In genomic region chr11:59410851-59411250, GRCm38 (mm10) we compare ENCODE assay signal across 30 mouse cellular contexts. TPM values are rescaled to one million over a fixed set of nuclear protein-coding genes. Genes with fewer than 3 reads are reported as not detected.
DNase-seq lines count a peak whose midpoint lies in the region; ATAC-seq lines count a peak whose summit lies in the region.
"Had no signal": no experiment of that assay in that cellular context is flagged by ENCODE, and none has a peak within 500 bp of the region (broad histone marks: within the 10 kb centered on the region; RNA-seq: fewer than 3 reads in every experiment).

No protein-coding gene starts in this region.

- no peak for ATAC-seq in embryonic facial prominence, embryonic 13.5 days (ENCODE audit: insufficient number of reproducible peaks, insufficient read depth, low FRiP score, low TSS enrichment, low read depth)
- no peak for ATAC-seq in stomach, embryonic 15.5 days (ENCODE audit: insufficient read depth, low FRiP score, low read depth)
- ATAC-seq: forebrain, embryonic 16.5 days; liver, postnatal 0 days had no signal

- WGBS in embryonic facial prominence, embryonic 13.5 days = 66% methylated on average over 2 of the region's 2 CpGs
- WGBS in stomach, embryonic 15.5 days = 53% methylated on average over 2 of the region's 2 CpGs

- H3K4me3 ChIP-seq in embryonic facial prominence, embryonic 13.5 days = no peak overlapping the region
- no peak overlapping the region for H3K4me3 ChIP-seq in stomach, embryonic 15.5 days (replicated peaks)
- H3K4me3 ChIP-seq: heart, embryonic 15.5 days; hindbrain, embryonic 13.5 days; neural tube, embryonic 15.5 days had no signal

- DNase-seq in 3T3-L1 (ENCODE audit: low read depth, low spot score) = peak; percentile 54
- DNase-seq in adrenal gland, adult 8-10 months = peak; percentile 78
- no peak for DNase-seq in layer of hippocampus, adult 9-11 months
- DNase-seq in cerebellum, adult 11-12 months = no peak
- no peak for DNase-seq in kidney, adult 18-20 months
- DNase-seq: cerebellum, postnatal 10 days; gastrocnemius, postnatal 25 days; heart, postnatal 36 days; kidney, adult 11 months; kidney, postnatal 4 days; liver, postnatal 0 days; lung, postnatal 10 days; right cerebral cortex, adult 18-20 months; right cerebral cortex, postnatal 4 days had no signal

- peak overlapping the region; percentile 74 for H3K27ac ChIP-seq in embryonic facial prominence, embryonic 13.5 days
- peak overlapping the region; percentile 35; the same call in 1 of the 2 replicates for H3K27ac ChIP-seq in stomach, embryonic 15.5 days
- H3K27ac ChIP-seq: heart, embryonic 15.5 days; hindbrain, embryonic 13.5 days; neural tube, embryonic 15.5 days had no signal

- no peak overlapping the region for H3K9ac ChIP-seq in embryonic facial prominence, embryonic 13.5 days
- H3K9ac ChIP-seq in stomach, embryonic 15.5 days = no peak overlapping the region
- H3K9ac ChIP-seq: heart, embryonic 15.5 days; hindbrain, embryonic 13.5 days; liver, postnatal 0 days; neural tube, embryonic 15.5 days had no signal

- H3K4me2 ChIP-seq in embryonic facial prominence, embryonic 13.5 days = no peak overlapping the region
- H3K4me2 ChIP-seq in stomach, embryonic 15.5 days = no peak overlapping the region
- H3K4me2 ChIP-seq: heart, embryonic 15.5 days; hindbrain, embryonic 13.5 days; liver, embryonic 11.5 days; midbrain, embryonic 11.5 days; neural tube, embryonic 15.5 days had no signal

- H3K9me3 ChIP-seq in embryonic facial prominence, embryonic 13.5 days = no peaks in the 10 kb centered on the region
- no peaks in the 10 kb centered on the region for H3K9me3 ChIP-seq in stomach, embryonic 15.5 days
- H3K9me3 ChIP-seq: heart, embryonic 15.5 days; hindbrain, embryonic 13.5 days; neural tube, embryonic 15.5 days had no signal

- peaks cover 51% of the 10 kb centered on the region for H3K4me1 ChIP-seq in embryonic facial prominence, embryonic 13.5 days
- H3K4me1 ChIP-seq in stomach, embryonic 15.5 days = peaks cover 19% of the 10 kb centered on the region

- H3K36me3 ChIP-seq in embryonic facial prominence, embryonic 13.5 days = peaks cover 52% of the 10 kb centered on the region
- no peaks in the 10 kb centered on the region for H3K36me3 ChIP-seq in stomach, embryonic 15.5 days
- H3K36me3 ChIP-seq: heart, embryonic 15.5 days had no signal

- no peaks in the 10 kb centered on the region for H3K27me3 ChIP-seq in embryonic facial prominence, embryonic 13.5 days
- no peaks in the 10 kb centered on the region for H3K27me3 ChIP-seq in stomach, embryonic 15.5 days (replicated peaks)
- H3K27me3 ChIP-seq: heart, embryonic 15.5 days; hindbrain, embryonic 13.5 days; neural tube, embryonic 15.5 days had no signal

RNA-seq across cellular contexts. Expression of gene Prss38, which starts 35.4 kb away (rescaled TPM):
- not detected for total RNA-seq in adrenal gland, adult 8-10 months (2022)
- polyA plus RNA-seq in embryonic facial prominence, embryonic 13.5 days (2015; fragmentation: Nextera tagmentation; extraction: Ambion mirVana) = not detected in 2 replicates
- polyA plus RNA-seq in stomach, embryonic 15.5 days (2015; fragmentation: Nextera tagmentation; extraction: Ambion mirVana) = 0.10 TPM in 1 of 2 replicates, not detected in the other
- total RNA-seq: gastrocnemius, postnatal 25 days; heart, adult 8-10 months; heart, postnatal 36 days; left cerebral cortex, adult 8-10 months; megakaryocyte progenitor cell, adult 5-6 weeks; midbrain, postnatal 0 days had no signal
- polyA plus RNA-seq: embryonic facial prominence, embryonic 11.5 days; forebrain, embryonic 16.5 days; heart, embryonic 15.5 days; hindbrain, embryonic 13.5 days; kidney, embryonic 16.5 days; limb, embryonic 11.5 days; liver, embryonic 11.5 days; liver, postnatal 0 days; midbrain, embryonic 11.5 days; midbrain, postnatal 0 days; neural tube, embryonic 15.5 days; thymus, postnatal 0 days had no signal

RNA-seq across cellular contexts. Expression of gene Jmjd4, which starts 39.0 kb away (rescaled TPM):
- total RNA-seq in adrenal gland, adult 8-10 months (2022) = 10 to 100 TPM; 10.4 to 12.1 (median 11.1) TPM
- polyA plus RNA-seq in embryonic facial prominence, embryonic 13.5 days (2015; fragmentation: Nextera tagmentation; extraction: Ambion mirVana) = 14.9 and 15.4 TPM in 2 replicates
- 10.5 and 11.0 TPM in 2 replicates for polyA plus RNA-seq in stomach, embryonic 15.5 days (2015; fragmentation: Nextera tagmentation; extraction: Ambion mirVana)

RNA-seq across cellular contexts. Expression of gene Snap47, which starts 40.1 kb away (rescaled TPM):
- 100 to 1,000 TPM; 106 to 112 (median 108) TPM for total RNA-seq in adrenal gland, adult 8-10 months (2022)
- 137 and 140 TPM in 2 replicates for polyA plus RNA-seq in embryonic facial prominence, embryonic 13.5 days (2015; fragmentation: Nextera tagmentation; extraction: Ambion mirVana)
- polyA plus RNA-seq in stomach, embryonic 15.5 days (2015; fragmentation: Nextera tagmentation; extraction: Ambion mirVana) = 88.7 and 91.0 TPM in 2 replicates

Comparison
In these comparisons a context has a peak if more than half of its experiments do, and no peak if none do; other contexts are left out.
1. DNase-seq: peak in 3T3-L1 (single experiment) and adrenal gland, adult 8-10 months (single experiment); none in layer of hippocampus, adult 9-11 months (single experiment), cerebellum, adult 11-12 months (single experiment) and kidney, adult 18-20 months (single experiment).